Mouse (Mus musculus): ENCODE measurements around the gene Bglap3. TPM values are rescaled to one million over a fixed set of nuclear protein-coding genes. Genes with fewer than 3 reads are reported as not detected.
A peak's percentile ranks its signal among the peaks of the same experiment; 100 is the strongest.

Bglap3 gene
- polyA plus RNA-seq, 1 experiment from 2014 or later, result 0.24 TPM

- 91% methylated on average over 3 of the region's 3 CpGs for WGBS
- no peaks in the 10 kb centered on the region for H3K9me3 ChIP-seq
- H3K4me1 ChIP-seq, result peaks cover 38% of the 10 kb centered on the region
- peaks cover 53% of the 10 kb centered on the region for H3K36me3 ChIP-seq (replicated peaks)
- H3K27me3 ChIP-seq (ENCODE audit: poor library complexity, severe bottlenecking), result no peaks in the 10 kb centered on the region
- H3K27ac ChIP-seq, result no peak overlapping the region
- DNase-seq (ENCODE audit: extremely low spot score, low spot score), result no peak
- no peak overlapping the region for H3K4me3 ChIP-seq
Observed at GRCm38 (mm10) chr3:88339006-88339405, 33.5 kb downstream of the Bglap3 start.

- no peak for DNase-seq (ENCODE audit: extremely low spot score, low spot score)
- WGBS, result 92% methylated on average over 7 of the region's 7 CpGs
- Histone ChIP-seq H3K27me3 (ENCODE audit: poor library complexity, severe bottlenecking) (no peaks in the 10 kb centered on the region), H3K36me3 (replicated peaks) (peaks cover 48% of the 10 kb centered on the region), H3K4me3 (no peak overlapping the region), H3K9me3 (no peaks in the 10 kb centered on the region), H3K4me1 (peaks cover 41% of the 10 kb centered on the region), H3K27ac (no peak overlapping the region)
Observed at GRCm38 (mm10) chr3:88338316-88338715, 34.2 kb downstream of the Bglap3 start.

DNA sequence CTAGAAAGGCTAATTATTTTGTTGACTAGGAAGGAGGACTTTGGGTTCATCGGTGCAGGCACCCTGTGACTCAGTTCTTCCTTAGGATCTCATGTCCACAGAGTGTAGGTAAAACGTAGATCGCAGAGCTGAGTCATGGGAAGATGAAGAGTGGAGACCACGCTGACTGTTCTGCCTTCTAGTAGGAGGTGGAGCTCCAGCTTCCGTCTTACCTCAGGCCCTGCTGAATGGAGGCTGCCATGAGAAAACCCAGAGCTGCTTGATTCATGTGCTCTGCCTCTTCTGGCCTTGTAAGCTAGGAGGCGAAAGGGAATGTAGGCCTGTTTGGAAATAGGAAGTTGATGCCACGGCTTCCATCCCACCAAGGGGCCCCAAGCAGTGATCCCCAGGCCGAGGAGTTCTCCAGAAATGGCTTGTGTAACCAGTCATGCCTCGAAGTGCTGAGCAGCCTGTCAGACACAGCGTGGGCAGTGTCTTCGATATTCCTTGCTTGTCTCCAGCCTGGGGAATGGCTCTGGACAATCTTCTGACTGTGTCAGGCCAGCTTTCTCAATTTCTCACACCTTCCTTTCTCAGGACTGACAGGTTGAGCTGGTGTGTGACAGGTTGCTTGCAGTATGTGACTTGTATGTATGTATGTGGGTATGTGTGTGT lies 35.0 kb downstream of the Bglap3 start:
- Histone ChIP-seq H3K4me3 (peak overlapping the region; percentile 94), H3K27me3 (ENCODE audit: poor library complexity, severe bottlenecking) (no peaks in the 10 kb centered on the region), H3K9me3 (no peaks in the 10 kb centered on the region), H3K4me1 (peaks cover 41% of the 10 kb centered on the region), H3K36me3 (replicated peaks) (peaks cover 48% of the 10 kb centered on the region), H3K27ac (no peak overlapping the region)
- no peak for DNase-seq (ENCODE audit: extremely low spot score, low spot score)
- 92% methylated on average over 11 of the region's 11 CpGs for WGBS

DNA sequence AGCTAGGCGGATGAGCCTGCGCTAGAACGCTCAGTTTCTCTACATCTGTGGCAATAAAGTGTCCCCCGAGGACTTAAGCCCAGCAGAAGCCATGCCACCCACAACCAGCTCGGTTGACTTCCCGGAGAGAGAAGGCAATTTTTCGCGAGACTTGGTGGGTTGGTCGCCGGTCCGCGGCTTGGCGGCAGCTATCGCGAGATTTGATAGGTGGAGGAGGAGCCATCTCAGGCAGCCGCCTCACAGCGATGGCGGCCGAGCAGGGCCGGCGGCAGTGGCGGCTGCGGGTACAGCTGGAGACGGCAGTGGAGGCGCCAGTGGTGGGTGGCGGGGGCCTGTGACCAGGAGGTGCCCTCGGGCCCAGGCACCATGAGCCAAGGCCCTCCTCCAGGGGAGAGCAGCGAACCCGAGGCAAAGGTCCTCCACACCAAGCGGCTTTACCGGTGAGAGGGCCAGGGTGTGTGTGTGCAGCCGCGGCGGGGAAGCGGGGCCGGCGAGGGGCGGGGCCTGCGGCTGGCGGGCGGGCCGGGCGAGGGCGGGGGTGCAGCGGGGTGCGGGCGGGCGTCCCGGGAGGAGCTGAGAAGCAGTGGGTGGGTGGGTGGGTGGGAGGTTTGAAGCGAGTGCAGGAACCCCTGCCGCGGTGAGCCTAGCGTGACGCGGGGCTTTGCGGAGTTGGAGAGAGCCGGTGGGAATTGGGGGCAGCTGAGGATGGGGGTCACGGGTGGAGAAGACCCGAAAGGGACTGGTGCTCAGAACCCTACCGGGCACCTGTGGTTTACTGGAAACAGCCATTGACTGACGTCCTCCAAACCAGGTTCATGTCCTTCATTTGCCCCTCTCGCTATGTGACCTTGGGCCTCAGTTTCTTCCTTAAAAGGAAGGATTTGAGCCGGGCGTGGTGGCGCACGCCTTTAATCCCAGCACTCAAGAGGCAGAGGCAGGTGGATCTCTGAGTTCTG lies 36.2 kb downstream of the Bglap3 start, which contains the start of the genes Tmem79 and Smg5:
Gene Tmem79, minus strand, starts transcription at position 91 of the 956 bp plus-strand sequence.
Gene Smg5, plus strand, starts transcription at position 203 of the 956 bp plus-strand sequence.
- Histone ChIP-seq H3K27me3 (ENCODE audit: poor library complexity, severe bottlenecking) (no peaks in the 10 kb centered on the region), H3K4me1 (peaks cover 41% of the 10 kb centered on the region), H3K36me3 (replicated peaks) (peaks cover 41% of the 10 kb centered on the region), H3K9me3 (no peaks in the 10 kb centered on the region), H3K27ac (peak within 1 kb of the TSS; percentile 99), H3K4me3 (peak within 1 kb of the TSS; percentile 94)
- DNase-seq (ENCODE audit: extremely low spot score, low spot score), result peak; percentile 97
- WGBS, result 3% methylated on average over 60 of the region's 66 CpGs

- peaks cover 41% of the 10 kb centered on the region for H3K4me1 ChIP-seq
- 3% methylated on average over 27 of the region's 27 CpGs for WGBS
- peaks cover 36% of the 10 kb centered on the region for H3K36me3 ChIP-seq (replicated peaks)
- peak overlapping the region; percentile 99 for H3K27ac ChIP-seq
- no peaks in the 10 kb centered on the region for H3K9me3 ChIP-seq
- DNase-seq (ENCODE audit: extremely low spot score, low spot score), result no peak
- H3K4me3 ChIP-seq, result peak overlapping the region; percentile 94
- H3K27me3 ChIP-seq (ENCODE audit: poor library complexity, severe bottlenecking), result no peaks in the 10 kb centered on the region
Observed at GRCm38 (mm10) chr3:88335436-88336053, 37.0 kb downstream of the Bglap3 start.

DNA sequence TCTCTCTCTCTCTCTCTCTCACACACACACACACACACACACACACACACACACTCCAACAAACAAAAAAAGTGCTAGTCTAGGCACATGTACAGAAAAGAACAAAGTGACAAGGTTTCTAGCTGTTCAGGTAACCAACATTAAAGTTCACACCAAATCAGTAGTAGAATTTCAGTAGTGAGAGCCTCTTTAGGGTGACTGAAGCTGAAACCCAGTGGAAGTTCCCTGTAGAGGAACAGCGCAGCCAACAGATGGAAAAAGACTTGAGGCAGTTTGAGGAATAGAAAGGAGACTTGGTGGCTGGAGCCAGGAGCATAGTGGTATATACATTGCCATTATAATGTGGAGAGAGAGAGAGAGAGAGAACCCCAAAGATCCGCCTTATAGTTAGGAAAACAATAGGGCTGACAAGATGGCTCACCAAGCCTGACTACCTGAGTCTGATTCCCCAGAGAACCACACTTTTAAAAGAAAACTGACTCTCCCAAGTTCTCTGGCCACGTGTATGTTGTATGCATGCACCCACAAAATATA lies 37.6 kb downstream of the Bglap3 start:
- H3K9me3 ChIP-seq, result no peaks in the 10 kb centered on the region
- peaks cover 37% of the 10 kb centered on the region for H3K36me3 ChIP-seq (replicated peaks)
- H3K4me1 ChIP-seq, result peaks cover 41% of the 10 kb centered on the region
- no peaks in the 10 kb centered on the region for H3K27me3 ChIP-seq (ENCODE audit: poor library complexity, severe bottlenecking)
- DNase-seq (ENCODE audit: extremely low spot score, low spot score), result no peak
- 40% methylated on average over 3 of the region's 3 CpGs for WGBS
- H3K4me3 ChIP-seq, result peak overlapping the region; percentile 94
- H3K27ac ChIP-seq, result peak overlapping the region; percentile 99

- H3K9me3 ChIP-seq, result no peaks in the 10 kb centered on the region
- no peak for DNase-seq (ENCODE audit: extremely low spot score, low spot score)
- H3K4me3 ChIP-seq, result peak overlapping the region; percentile 94; the same call in 1 of the 2 replicates
- H3K27me3 ChIP-seq (ENCODE audit: poor library complexity, severe bottlenecking), result no peaks in the 10 kb centered on the region
- peaks cover 39% of the 10 kb centered on the region for H3K4me1 ChIP-seq
- peaks cover 43% of the 10 kb centered on the region for H3K36me3 ChIP-seq (replicated peaks)
- H3K27ac ChIP-seq, result peak overlapping the region; percentile 99
- WGBS, result 56% methylated on average over 12 of the region's 12 CpGs
Observed at GRCm38 (mm10) chr3:88334029-88334658, 38.4 kb downstream of the Bglap3 start.

DNA sequence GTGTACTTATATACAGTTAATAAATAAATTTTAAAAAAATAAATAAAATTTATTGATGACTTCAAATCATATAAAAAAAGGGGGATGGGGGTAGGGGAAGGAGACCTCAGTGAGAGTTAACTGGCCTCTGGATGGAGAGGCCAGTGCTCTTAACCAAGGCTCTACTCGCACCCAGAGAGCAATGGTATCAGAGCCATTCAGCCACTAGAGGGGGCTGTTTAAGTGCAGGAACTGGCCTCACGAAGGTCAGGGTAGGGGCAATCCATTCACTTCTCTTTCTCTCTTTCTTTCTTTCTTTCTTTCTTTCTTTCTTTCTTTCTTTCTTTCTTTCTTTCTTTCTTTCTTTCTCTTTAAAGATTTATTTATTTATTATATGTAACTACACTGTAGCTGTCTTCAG lies 41.3 kb downstream of the Bglap3 start:
- no peak overlapping the region for H3K4me3 ChIP-seq
- no peak overlapping the region for H3K27ac ChIP-seq
- no peak for DNase-seq (ENCODE audit: extremely low spot score, low spot score)
- H3K9me3 ChIP-seq, result no peaks in the 10 kb centered on the region
- WGBS, result 25% methylated on average over 2 of the region's 2 CpGs
- H3K4me1 ChIP-seq, result peaks cover 20% of the 10 kb centered on the region
- H3K36me3 ChIP-seq (replicated peaks), result peaks cover 57% of the 10 kb centered on the region
- H3K27me3 ChIP-seq (ENCODE audit: poor library complexity, severe bottlenecking), result no peaks in the 10 kb centered on the region

DNA sequence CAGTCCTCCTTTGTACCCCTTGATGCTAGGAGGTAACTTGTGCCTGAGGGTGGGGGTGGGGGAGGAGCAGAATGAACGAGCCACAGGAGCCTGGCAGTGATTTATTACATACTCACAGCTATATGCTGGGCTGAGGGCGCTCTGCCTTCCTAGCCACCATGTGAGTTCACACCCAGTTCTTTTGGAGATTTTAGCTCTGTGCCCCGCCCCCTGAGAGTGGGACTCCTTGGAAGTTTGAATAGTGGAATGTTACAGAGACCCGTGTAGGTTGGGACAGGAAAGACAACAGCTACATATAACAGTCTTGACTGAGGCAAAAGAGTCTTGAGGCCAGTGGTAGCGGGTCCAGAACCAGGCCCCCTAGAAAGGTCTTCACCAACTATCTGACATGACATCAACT lies 43.6 kb downstream of the Bglap3 start:
- H3K4me1 ChIP-seq, result peaks cover 23% of the 10 kb centered on the region
- peaks cover 61% of the 10 kb centered on the region for H3K36me3 ChIP-seq (replicated peaks)
- 85% methylated on average over 5 of the region's 5 CpGs for WGBS

GRCm38 (mm10) chr3:88324951-88325405 lies 47.6 kb downstream of the Bglap3 start, which contains the start of gene Glmp:
Glmp (plus strand) TSS chr3:88325023.
- 1% methylated on average over 10 of the region's 10 CpGs for WGBS
- Histone ChIP-seq H3K27ac (peak within 1 kb of the TSS; percentile 82), H3K4me3 (peak within 1 kb of the TSS; percentile 71)

More for the DNA sequence above, 43.6 kb downstream of the Bglap3 start:
- no peaks in the 10 kb centered on the region for H3K27me3 ChIP-seq (ENCODE audit: poor library complexity, severe bottlenecking)
- H3K27ac ChIP-seq, result no peak overlapping the region
- no peak overlapping the region for H3K4me3 ChIP-seq
- no peaks in the 10 kb centered on the region for H3K9me3 ChIP-seq
- no peak for DNase-seq (ENCODE audit: extremely low spot score, low spot score)

More at GRCm38 (mm10) chr3:88324951-88325405, 47.6 kb downstream of the Bglap3 start, which contains the start of gene Glmp:
- Histone ChIP-seq H3K4me1 (peaks cover 20% of the 10 kb centered on the region), H3K9me3 (no peaks in the 10 kb centered on the region), H3K27me3 (ENCODE audit: poor library complexity, severe bottlenecking) (no peaks in the 10 kb centered on the region), H3K36me3 (replicated peaks) (peaks cover 81% of the 10 kb centered on the region)
- peak; percentile 60 for DNase-seq (ENCODE audit: extremely low spot score, low spot score)
